Mouse (Mus musculus): ENCODE data around the gene D1Ertd622e.
"Not testable (repeated sequence)": the region's sequence is repeated elsewhere in the genome, so short reads cannot be mapped to it uniquely, and the experiment has no call there.

The D1Ertd622e gene

GRCm38 (mm10) chr1:97580680-97581079 is 81.2 kb downstream of the D1Ertd622e start:
- DNase-seq (ENCODE audit: low spot score in 2 of 2): not testable (repeated sequence)

GRCm38 (mm10) chr1:97580270-97580669 is 81.6 kb downstream of the D1Ertd622e start:
- peak; percentile 90 to 92 for DNase-seq (ENCODE audit: low spot score in 2 of 2)

GRCm38 (mm10) chr1:97578025-97578417 is 83.9 kb downstream of the D1Ertd622e start:
- no peak for DNase-seq (ENCODE audit: low spot score in 2 of 2)

- DNase-seq (ENCODE audit: low spot score in 2 of 2): no peak
Measured at GRCm38 (mm10) chr1:97577062-97578024, 84.5 kb downstream of the D1Ertd622e start.

- no peak for DNase-seq (ENCODE audit: low spot score in 2 of 2)
Measured at GRCm38 (mm10) chr1:97576576-97576975, 85.3 kb downstream of the D1Ertd622e start.

- DNase-seq (ENCODE audit: low spot score in 2 of 2): no peak
Measured at GRCm38 (mm10) chr1:97570814-97571213, 91.1 kb downstream of the D1Ertd622e start.

GRCm38 (mm10) chr1:97567956-97568355 is 93.9 kb downstream of the D1Ertd622e start:
- no peak for DNase-seq (ENCODE audit: low spot score in 2 of 2)

GRCm38 (mm10) chr1:97564641-97565040 is 97.2 kb downstream of the D1Ertd622e start:
- DNase-seq (ENCODE audit: low spot score in 2 of 2): no peak

GRCm38 (mm10) chr1:97562867-97563266 is 99.0 kb downstream of the D1Ertd622e start:
- DNase-seq (ENCODE audit: low spot score in 2 of 2): no peak
